Mouse (Mus musculus) hindbrain, embryonic 13.5 days (tissue): ENCODE data around the gene Alpk3. TPM values are rescaled to one million over a fixed set of nuclear protein-coding genes. Genes with fewer than 3 reads are reported as not detected.

ENCODE experiments used
- ATAC-seq: fragments of 200-750 bp; cut with Nextera tagmentation; 2 replicates; pipeline ENCODE4 v1.8.0; 2017; ENCODE audit warnings: moderate TSS enrichment; ENCODE audit not compliant: low FRiP score
- H3K27ac ChIP-seq: fragments of 300-500 bp; sonication (generic); 2 replicates; pipeline ENCODE4 v1.5.1; 2015; ENCODE audit warnings: inconsistent platforms, mild to moderate bottlenecking, moderate library complexity
- H3K27me3 ChIP-seq: fragments of 300-500 bp; sonication (generic); 2 replicates; pipeline ENCODE4 v1.6.1; 2015; ENCODE audit warnings: mild to moderate bottlenecking, inconsistent platforms
- H3K36me3 ChIP-seq: fragments of 300-500 bp; sonication (generic); 2 replicates; pipeline ENCODE4 v1.6.1; 2015; ENCODE audit warnings: mild to moderate bottlenecking, inconsistent platforms
- H3K4me1 ChIP-seq: fragments of 300-500 bp; sonication (generic); replicated peaks from 2 replicates; pipeline ENCODE4 v1.6.1; 2015; ENCODE audit warnings: inconsistent platforms
- H3K4me2 ChIP-seq: fragments of 300-500 bp; sonication (generic); 2 replicates; pipeline ENCODE4 v1.6.1; 2015; ENCODE audit warnings: inconsistent platforms, mild to moderate bottlenecking, moderate library complexity
- H3K4me3 ChIP-seq: fragments of 300-500 bp; sonication (generic); 2 replicates; pipeline ENCODE4 v1.5.1; 2015; ENCODE audit warnings: mild to moderate bottlenecking, inconsistent platforms
- H3K9ac ChIP-seq: fragments of 300-500 bp; sonication (generic); 2 replicates; pipeline ENCODE4 v1.6.1; 2015; ENCODE audit warnings: mild to moderate bottlenecking, inconsistent platforms
- H3K9me3 ChIP-seq: fragments of 300-500 bp; sonication (generic); 2 replicates; pipeline ENCODE4 v1.6.1; 2016; ENCODE audit warnings: inconsistent platforms
- WGBS: fragments of 180-500 bp; shearing (Covaris S2); methylation state at CpG from one replicate; pipeline ENCODE4 v1.1.7; 2015; 5-methylcytosine and 5-hydroxymethylcytosine counted together
- polyA plus RNA-seq: library from polyadenylated mRNA; unstranded; fragments of >200 nt; fragmentation: Nextera tagmentation; extraction: Ambion mirVana; gene quantifications from 2 replicates; pipeline ENCODE4 v1.2.1, GENCODE M21; 2015

The Alpk3 gene
- polyA plus RNA-seq, 1 experiment from 2014 or later: 0.14 TPM

DNA sequence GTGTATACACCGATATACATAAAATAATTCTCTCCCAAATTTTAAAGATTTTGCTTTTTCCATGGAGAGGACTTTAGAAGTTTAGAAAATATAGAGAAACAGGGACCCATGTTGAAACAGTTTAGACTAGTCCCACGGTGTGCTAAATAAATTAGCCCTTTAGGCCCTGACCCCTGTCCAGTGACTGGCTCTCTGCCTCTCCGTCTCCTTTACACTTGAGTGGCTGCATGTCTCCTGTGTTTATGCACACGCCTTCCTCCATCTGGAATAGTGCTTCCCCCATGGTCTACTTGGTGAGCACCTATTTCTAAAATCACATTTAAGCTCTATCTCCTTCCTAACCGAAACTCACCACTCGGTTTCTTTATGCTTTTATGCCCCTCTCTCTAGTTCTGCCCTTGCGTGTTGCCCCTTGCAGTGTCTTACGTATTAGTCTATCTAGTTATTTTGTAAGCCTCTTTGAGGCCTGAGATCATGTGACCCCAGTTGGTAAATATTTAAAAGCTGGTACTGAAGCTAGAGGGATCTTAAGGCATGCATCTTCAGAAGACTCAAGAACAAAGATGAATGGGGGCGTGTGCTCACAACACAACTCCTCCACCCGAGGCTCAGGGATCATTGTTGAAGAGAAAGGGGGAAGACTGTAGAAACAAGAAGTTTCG is 1.6 kb upstream of the Alpk3 start:
- Histone ChIP-seq H3K27me3 (no peaks in the 10 kb centered on the region), H3K4me2 (no peak overlapping the region), H3K4me1 (0 out of 2 replicates have a peak, but pooled peaks cover 3% of the 10 kb centered on the region), H3K36me3 (no peaks in the 10 kb centered on the region), H3K9ac (no peak overlapping the region), H3K9me3 (no peaks in the 10 kb centered on the region), H3K4me3 (no peak overlapping the region), H3K27ac (no peak overlapping the region)
- WGBS: 80% methylated on average over 11 of the region's 11 CpGs
- no peak for ATAC-seq

DNA sequence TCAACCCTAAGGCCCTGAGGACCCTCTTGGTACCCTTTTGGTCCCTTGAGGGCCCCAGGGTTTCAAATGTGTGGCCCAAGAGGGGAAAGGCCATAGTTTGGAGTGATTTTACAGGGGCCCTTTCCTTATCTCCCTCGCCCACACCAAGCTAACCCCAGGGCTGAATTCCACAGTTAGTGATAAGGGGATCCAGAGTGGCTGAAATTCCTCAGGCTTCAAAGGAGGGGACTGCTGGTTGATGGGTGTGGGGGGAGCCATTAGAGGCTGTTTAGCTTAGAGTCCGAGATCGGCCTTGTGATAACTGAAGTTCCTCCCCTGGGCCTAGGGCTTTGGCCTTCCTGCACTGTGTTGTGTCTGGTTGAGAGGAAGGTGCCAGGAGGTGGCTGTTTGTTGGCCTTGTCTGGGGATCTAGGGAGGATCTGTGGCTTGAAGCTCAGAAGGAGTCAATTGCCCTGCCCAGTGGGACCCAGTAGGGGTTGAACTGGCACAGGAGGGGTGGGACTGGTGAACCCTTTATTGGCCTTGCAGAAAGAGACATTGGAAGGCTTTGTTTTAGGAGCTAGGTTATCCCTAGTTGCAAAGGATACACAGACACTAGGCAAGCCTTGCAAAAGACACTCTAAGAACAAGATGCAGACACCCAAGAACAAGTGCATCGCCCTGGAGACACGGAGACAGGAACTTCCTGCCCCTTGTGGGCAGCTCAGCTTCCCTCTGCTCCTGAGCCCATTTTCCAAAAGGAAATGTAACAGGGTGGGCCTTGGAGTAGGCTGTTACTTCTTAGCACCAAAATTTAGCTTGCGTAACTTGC is 706 bp downstream of the Alpk3 start:
- Histone ChIP-seq H3K9me3 (no peaks in the 10 kb centered on the region), H3K27me3 (no peaks in the 10 kb centered on the region), H3K36me3 (no peaks in the 10 kb centered on the region), H3K9ac (no peak overlapping the region), H3K27ac (no peak overlapping the region), H3K4me3 (no peak overlapping the region), H3K4me1 (0 out of 2 replicates have a peak, but pooled peaks cover 3% of the 10 kb centered on the region), H3K4me2 (no peak overlapping the region)
- no peak for ATAC-seq
- 77% methylated on average over 6 of the region's 6 CpGs for WGBS

DNA sequence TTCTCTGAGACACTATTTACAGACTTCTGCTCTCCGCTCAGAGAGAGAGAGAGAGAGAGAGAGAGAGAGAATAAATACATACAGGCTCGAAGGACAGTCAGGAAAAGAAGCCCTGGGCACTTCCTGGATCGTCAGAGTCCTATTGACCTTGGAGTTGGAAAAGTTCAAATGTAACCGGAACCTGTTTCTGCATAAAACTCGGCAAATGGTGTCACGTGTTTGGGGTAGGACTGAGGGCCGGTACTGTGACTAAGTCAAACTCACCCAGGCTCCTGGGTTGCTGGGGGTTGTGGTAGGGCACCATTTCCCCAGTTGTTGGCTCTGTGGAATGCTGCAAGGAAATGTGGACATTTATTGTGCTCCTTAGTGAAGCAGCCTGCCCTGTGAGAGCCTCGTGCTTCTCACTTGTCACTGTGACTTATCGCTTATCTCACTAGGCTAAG is 1.3 kb downstream of the Alpk3 start:
- Histone ChIP-seq H3K4me2 (no peak overlapping the region), H3K27ac (no peak overlapping the region), H3K36me3 (no peaks in the 10 kb centered on the region), H3K9me3 (no peaks in the 10 kb centered on the region), H3K9ac (no peak overlapping the region), H3K4me1 (peaks cover 7% of the 10 kb centered on the region; the same call in 1 of the 2 replicates), H3K27me3 (no peaks in the 10 kb centered on the region), H3K4me3 (no peak overlapping the region)
- no peak for ATAC-seq
- 73% methylated on average over 9 of the region's 9 CpGs for WGBS

DNA sequence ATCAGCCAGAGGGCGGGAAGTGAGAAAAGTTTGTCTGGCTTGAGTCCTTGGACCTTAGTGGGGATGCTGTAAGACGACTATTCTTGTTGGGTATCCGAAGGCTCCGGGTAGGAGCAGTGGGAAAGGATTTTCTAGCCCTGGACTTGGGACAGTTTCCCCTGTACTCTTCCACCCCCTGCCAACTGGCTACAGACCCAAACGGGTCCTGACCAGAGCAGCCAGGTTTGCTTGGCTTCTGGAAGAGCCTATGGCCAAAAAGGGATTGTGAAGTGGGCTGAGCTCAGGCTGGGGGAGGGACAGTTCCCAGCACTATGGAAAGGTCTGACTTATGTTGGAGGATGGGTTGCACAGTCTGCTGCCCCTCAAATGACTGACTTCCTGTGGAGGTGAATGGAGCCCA is 2.0 kb downstream of the Alpk3 start:
- ATAC-seq: no peak
- H3K36me3 ChIP-seq: no peaks in the 10 kb centered on the region
- H3K4me2 ChIP-seq: no peak overlapping the region
- H3K4me1 ChIP-seq: peaks cover 9% of the 10 kb centered on the region; the same call in 1 of the 2 replicates
- H3K4me3 ChIP-seq: no peak overlapping the region
- no peak overlapping the region for H3K9ac ChIP-seq
- no peaks in the 10 kb centered on the region for H3K9me3 ChIP-seq
- H3K27ac ChIP-seq: no peak overlapping the region
- WGBS: 73% methylated on average over 5 of the region's 5 CpGs
- H3K27me3 ChIP-seq: no peaks in the 10 kb centered on the region

DNA sequence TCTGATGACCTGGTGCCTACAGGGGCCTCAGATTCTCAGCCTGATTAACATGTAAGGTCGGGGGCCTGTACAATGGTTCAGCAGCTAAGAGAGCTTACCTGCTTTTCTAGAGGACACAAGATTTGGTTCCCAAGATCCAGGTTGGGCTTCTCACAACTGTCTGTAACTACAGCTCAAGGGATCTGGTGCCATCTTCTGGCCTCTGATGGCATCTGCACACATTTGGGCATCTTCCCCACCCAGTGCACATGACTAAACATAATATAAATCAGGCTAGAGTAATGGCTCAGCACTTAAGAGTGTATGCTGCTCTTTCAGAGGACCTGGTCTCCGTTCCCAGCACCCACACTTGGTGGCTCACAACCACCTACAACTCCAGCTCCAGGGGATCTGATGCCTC is 3.5 kb downstream of the Alpk3 start:
- H3K9me3 ChIP-seq: no peaks in the 10 kb centered on the region
- H3K4me2 ChIP-seq: no peak overlapping the region
- no peak overlapping the region for H3K9ac ChIP-seq
- 89% methylated on average over 2 of the region's 2 CpGs for WGBS
- H3K4me1 ChIP-seq: peaks cover 9% of the 10 kb centered on the region; the same call in 1 of the 2 replicates
- no peak for ATAC-seq
- H3K27me3 ChIP-seq: no peaks in the 10 kb centered on the region
- no peak overlapping the region for H3K4me3 ChIP-seq
- no peaks in the 10 kb centered on the region for H3K36me3 ChIP-seq
- H3K27ac ChIP-seq: no peak overlapping the region

DNA sequence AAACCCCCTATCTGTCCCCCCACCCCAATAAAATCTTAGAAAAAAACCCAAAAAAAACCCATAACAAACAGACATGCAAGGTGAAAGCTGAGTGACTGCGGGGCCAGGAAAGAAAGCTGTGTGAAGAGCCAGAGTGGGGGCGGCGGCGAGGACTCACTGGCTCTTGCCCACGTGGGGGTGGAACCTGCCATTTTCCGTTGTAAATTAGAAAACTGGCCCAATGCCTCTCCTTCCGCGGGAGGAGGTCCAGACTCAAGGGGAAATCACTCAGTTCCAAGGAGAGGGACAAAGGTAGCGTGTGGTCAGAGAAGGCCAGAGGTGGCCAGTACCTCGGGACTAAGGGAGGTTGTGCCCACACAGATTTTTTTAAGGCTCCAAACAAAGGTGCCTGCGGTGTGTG is 4.5 kb downstream of the Alpk3 start:
- Histone ChIP-seq H3K4me1 (peaks cover 9% of the 10 kb centered on the region; the same call in 1 of the 2 replicates), H3K4me2 (no peak overlapping the region), H3K4me3 (no peak overlapping the region), H3K36me3 (no peaks in the 10 kb centered on the region), H3K27ac (no peak overlapping the region), H3K9ac (no peak overlapping the region), H3K9me3 (no peaks in the 10 kb centered on the region), H3K27me3 (no peaks in the 10 kb centered on the region)
- 87% methylated on average over 11 of the region's 11 CpGs for WGBS
- no peak for ATAC-seq

DNA sequence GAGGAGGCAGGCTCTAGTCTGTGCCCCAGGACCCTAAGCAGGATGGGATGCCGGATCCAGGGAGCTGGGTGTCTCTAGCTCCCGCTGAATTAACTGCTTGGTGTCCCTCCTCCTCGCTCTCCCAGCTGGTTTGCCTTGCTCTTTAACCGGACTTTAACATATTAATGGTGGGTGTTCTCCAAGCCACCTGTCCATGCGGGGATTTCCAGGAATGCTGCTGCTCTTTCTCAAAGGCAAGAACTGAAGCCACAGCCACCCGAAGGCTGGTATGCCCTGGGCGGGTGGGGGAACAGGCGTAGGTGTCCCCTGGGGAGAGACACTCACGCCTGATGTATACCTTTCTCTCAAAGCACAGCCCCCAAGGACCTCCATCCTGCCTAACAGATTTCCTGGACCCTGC is 5.9 kb downstream of the Alpk3 start:
- H3K27me3 ChIP-seq: no peaks in the 10 kb centered on the region
- H3K27ac ChIP-seq: no peak overlapping the region
- H3K9ac ChIP-seq: no peak overlapping the region
- H3K4me3 ChIP-seq: no peak overlapping the region
- no peak overlapping the region for H3K4me2 ChIP-seq
- 56% methylated on average over 9 of the region's 9 CpGs for WGBS
- no peaks in the 10 kb centered on the region for H3K36me3 ChIP-seq
- no peak for ATAC-seq
- H3K4me1 ChIP-seq: peaks cover 6% of the 10 kb centered on the region; the same call in 1 of the 2 replicates
- no peaks in the 10 kb centered on the region for H3K9me3 ChIP-seq

DNA sequence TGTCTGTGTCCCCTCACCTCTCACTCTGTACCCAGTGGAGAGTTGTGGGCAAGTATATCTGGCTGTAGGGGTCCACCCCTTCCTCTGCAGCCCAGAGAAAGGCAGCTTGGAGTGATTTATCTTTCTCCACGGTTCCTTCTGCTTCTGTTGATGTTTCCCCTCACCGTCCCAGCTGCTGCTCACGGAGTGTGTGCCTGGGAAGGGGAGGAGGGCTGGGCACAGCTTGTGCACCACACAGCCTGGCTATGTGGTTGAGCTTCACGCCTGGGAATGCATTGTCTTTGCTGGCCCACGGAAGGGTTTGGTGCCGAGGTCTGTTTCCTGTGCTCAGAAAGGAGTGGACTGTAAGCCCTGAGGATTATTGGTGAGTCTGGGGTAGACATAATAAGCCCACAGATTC is 9.3 kb downstream of the Alpk3 start:
- H3K4me1 ChIP-seq: peaks cover 6% of the 10 kb centered on the region; the same call in 1 of the 2 replicates
- no peaks in the 10 kb centered on the region for H3K9me3 ChIP-seq
- no peaks in the 10 kb centered on the region for H3K27me3 ChIP-seq
- 48% methylated on average over 6 of the region's 6 CpGs for WGBS
- ATAC-seq: no peak
- H3K36me3 ChIP-seq: no peaks in the 10 kb centered on the region
- no peak overlapping the region for H3K27ac ChIP-seq
- no peak overlapping the region for H3K4me3 ChIP-seq
- H3K4me2 ChIP-seq: no peak overlapping the region
- H3K9ac ChIP-seq: no peak overlapping the region

DNA sequence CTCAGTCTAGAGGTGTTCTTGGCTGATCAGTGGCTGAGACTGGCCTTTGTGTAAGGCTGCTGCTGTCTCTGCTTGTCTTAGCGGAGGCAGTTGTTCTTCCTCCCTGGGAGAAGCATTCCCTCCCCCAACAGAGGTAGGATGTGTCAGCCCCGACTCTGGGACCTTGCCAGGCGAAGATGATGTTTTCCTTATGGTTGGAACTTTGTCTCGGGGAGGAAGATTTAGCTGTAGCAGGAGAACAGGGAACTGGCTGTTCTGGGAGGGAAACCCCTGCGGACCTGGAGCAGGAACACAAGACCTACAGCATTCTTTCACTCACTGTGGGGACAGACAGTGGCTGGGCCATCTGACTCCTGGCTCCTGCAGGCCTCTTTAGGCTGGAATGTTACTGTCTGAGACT is 15.1 kb downstream of the Alpk3 start:
- H3K4me1 ChIP-seq: no peaks in the 10 kb centered on the region
- H3K9me3 ChIP-seq: no peaks in the 10 kb centered on the region
- H3K27ac ChIP-seq: no peak overlapping the region
- 61% methylated on average over 5 of the region's 5 CpGs for WGBS
- no peak overlapping the region for H3K9ac ChIP-seq
- H3K4me3 ChIP-seq: no peak overlapping the region
- H3K36me3 ChIP-seq: no peaks in the 10 kb centered on the region
- no peak overlapping the region for H3K4me2 ChIP-seq
- 0 out of 2 replicates have a peak, but pooled peaks cover 3% of the 10 kb centered on the region for H3K27me3 ChIP-seq
- ATAC-seq: no peak

DNA sequence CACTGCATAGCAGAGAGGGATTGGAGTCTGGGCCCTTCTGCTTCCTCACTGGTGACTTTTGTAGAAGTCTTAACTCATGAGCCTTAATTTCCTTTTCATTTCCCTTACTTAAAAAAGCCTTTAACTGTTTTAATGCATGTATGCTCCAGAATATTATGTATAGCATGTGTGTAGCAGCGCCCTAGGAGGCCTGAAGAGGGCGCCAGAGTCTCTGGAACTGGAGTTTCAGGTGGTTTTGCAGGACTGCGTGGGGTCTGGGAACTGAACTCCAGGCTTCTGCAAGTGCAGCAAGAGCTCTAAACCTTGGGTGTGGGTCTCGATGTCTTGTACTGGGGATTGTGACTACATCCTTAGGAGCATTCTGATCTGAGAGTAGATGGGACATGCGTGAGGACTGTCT is 15.9 kb downstream of the Alpk3 start:
- no peaks in the 10 kb centered on the region for H3K4me1 ChIP-seq
- H3K9ac ChIP-seq: no peak overlapping the region
- no peaks in the 10 kb centered on the region for H3K36me3 ChIP-seq
- WGBS: 86% methylated on average over 5 of the region's 5 CpGs
- H3K9me3 ChIP-seq: no peaks in the 10 kb centered on the region
- H3K27ac ChIP-seq: no peak overlapping the region
- no peak overlapping the region for H3K4me3 ChIP-seq
- ATAC-seq: no peak
- 0 out of 2 replicates have a peak, but pooled peaks cover 3% of the 10 kb centered on the region for H3K27me3 ChIP-seq
- H3K4me2 ChIP-seq: no peak overlapping the region

DNA sequence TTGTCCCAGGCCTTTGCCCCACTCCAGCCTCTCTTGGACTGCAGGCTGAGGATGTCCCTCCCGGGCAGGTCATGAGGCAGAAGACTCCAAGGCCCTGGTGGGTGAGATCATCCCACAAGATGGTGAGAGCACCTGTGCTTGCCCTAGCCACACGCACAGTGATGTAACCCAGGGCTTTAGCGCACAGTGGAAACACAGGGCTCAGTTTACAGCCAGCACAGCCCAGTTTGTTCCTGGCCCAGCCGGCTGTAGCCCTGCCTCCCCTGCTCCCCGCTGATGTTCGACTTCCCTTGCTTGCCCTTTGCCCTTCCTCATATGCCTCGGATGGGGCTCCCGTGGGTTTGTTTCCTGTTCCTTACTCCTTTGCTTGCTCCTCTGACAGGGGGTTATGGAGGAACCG is 17.1 kb downstream of the Alpk3 start:
- Histone ChIP-seq H3K4me3 (no peak overlapping the region), H3K36me3 (no peaks in the 10 kb centered on the region), H3K9ac (no peak overlapping the region), H3K27ac (no peak overlapping the region), H3K9me3 (no peaks in the 10 kb centered on the region), H3K27me3 (0 out of 2 replicates have a peak, but pooled peaks cover 3% of the 10 kb centered on the region), H3K4me2 (no peak overlapping the region), H3K4me1 (no peaks in the 10 kb centered on the region)
- 71% methylated on average over 9 of the region's 9 CpGs for WGBS
- no peak for ATAC-seq

DNA sequence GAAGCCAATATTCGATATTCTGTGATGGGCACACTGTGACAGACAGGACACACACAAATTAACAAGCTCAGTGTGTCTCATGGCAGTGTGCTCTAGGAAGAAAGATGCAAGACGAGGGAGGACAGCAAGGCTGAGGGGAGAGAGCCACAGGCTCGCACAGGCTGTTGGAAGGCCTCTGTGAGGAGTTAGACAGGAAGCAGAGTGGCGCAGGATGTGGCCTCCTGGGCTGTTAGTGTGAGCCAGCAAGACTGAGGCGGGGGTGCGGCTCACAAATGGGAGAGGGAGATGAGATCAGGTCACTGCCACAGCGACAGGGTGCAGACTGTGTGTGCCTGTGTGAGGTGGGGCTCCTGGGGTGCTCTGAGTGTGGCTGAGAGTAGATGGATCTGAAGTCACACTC is 17.9 kb downstream of the Alpk3 start:
- Histone ChIP-seq H3K4me2 (no peak overlapping the region), H3K9me3 (no peaks in the 10 kb centered on the region), H3K4me1 (no peaks in the 10 kb centered on the region), H3K36me3 (no peaks in the 10 kb centered on the region), H3K9ac (no peak overlapping the region), H3K27me3 (0 out of 2 replicates have a peak, but pooled peaks cover 3% of the 10 kb centered on the region), H3K27ac (no peak overlapping the region), H3K4me3 (no peak overlapping the region)
- no peak for ATAC-seq
- 69% methylated on average over 7 of the region's 7 CpGs for whole genome bisulfite sequencing
